Comparison of ENCODE assay signal across 8 mouse cellular contexts in genomic region chr9:100453944-100454663, GRCm38 (mm10). TPM values are rescaled to one million over a fixed set of nuclear protein-coding genes. Genes with fewer than 3 reads are reported as not detected.
DNase-seq lines count a peak whose midpoint lies in the region; ATAC-seq and TF ChIP-seq lines count a peak whose summit lies in the region.

No protein-coding gene starts in this region.

- H3K27ac ChIP-seq in hindbrain, embryonic 13.5 days: no peak overlapping the region

- peak overlapping the region; percentile 34 for H3K4me3 ChIP-seq in hindbrain, embryonic 13.5 days

- WGBS in hindbrain, embryonic 13.5 days: 9% methylated on average over 25 of the region's 25 CpGs

- no peaks in the 10 kb centered on the region for H3K9me3 ChIP-seq in hindbrain, embryonic 13.5 days

- no peaks in the 10 kb centered on the region for H3K27me3 ChIP-seq in Patski
- H3K27me3 ChIP-seq in hindbrain, embryonic 13.5 days: no peaks in the 10 kb centered on the region

- peak; percentile 83 for ATAC-seq in Patski
- ATAC-seq in hindbrain, embryonic 13.5 days (ENCODE audit: low FRiP score): peak; percentile 46; the same call in 1 of the 2 replicates

- in situ Hi-C loops in Patski (cut with MboI; ENCODE audit: low pct_unique_long_range_greater_than_20kb): loop anchor here (5.0 to 10.0 kb wide), 5 partner anchors 93 to 703 kb away; partner anchors contain the start of gene Nck1

- TF ChIP-seq CTCF in Patski (IDR thresholded peaks at IDR 0.05): peak; percentile 83

- peaks cover 7% of the 10 kb centered on the region; the same call in 1 of the 2 replicates for H3K36me3 ChIP-seq in hindbrain, embryonic 13.5 days

- DNase-seq in Patski (ENCODE audit: low read depth, low spot score): no peak
- peak; percentile 94 to 96 for DNase-seq in cerebellum, postnatal 10 days
- peak; percentile 37 to 71 for DNase-seq in frontal cortex, postnatal 14 days (ENCODE audit: low spot score in 2 of 2)
- DNase-seq in layer of hippocampus, postnatal 14 days (ENCODE audit: low spot score in 2 of 2): peak; percentile 77 to 85
- DNase-seq in lung, postnatal 25 days (ENCODE audit: low spot score): peak; percentile 85
- DNase-seq in retina, adult 2 months (ENCODE audit: low read depth, low spot score): peak; percentile 42
- peak; percentile 81 for DNase-seq in urinary bladder, postnatal 14 days (ENCODE audit: low spot score)

- POLR2A ChIA-PET in Patski (lab: Charles Lee): interaction anchor here (0.7 to 2.9 kb wide), 2 partner anchors 8 to 188 kb away, joined by 3 to 12 read pairs; no protein-coding TSS in a partner anchor

- peak overlapping the region; percentile 63 for H3K9ac ChIP-seq in hindbrain, embryonic 13.5 days

- peak overlapping the region; percentile 59 for H3K4me2 ChIP-seq in hindbrain, embryonic 13.5 days

- H3K4me1 ChIP-seq in hindbrain, embryonic 13.5 days (replicated peaks): peaks cover 4% of the 10 kb centered on the region

- CTCF ChIA-PET in Patski (lab: Charles Lee): interaction anchor here (0.8 to 2.9 kb wide), 6 partner anchors 13 to 458 kb away, joined by 3 to 19 read pairs (median 3); partner anchors contain the start of gene Nck1

RNA-seq across cellular contexts. Expression of gene Il20rb, which starts 32.5 kb away (rescaled TPM):
- 0.59 TPM for polyA plus RNA-seq in Patski (2021)
- 0.53 and 0.63 TPM in 2 replicates for polyA plus RNA-seq in hindbrain, embryonic 13.5 days (2015; fragmentation: Nextera tagmentation; extraction: Ambion mirVana)
- total RNA-seq in layer of hippocampus, postnatal 14 days (2021): 1 to 10 TPM; 1.3 to 1.5 TPM
